Mouse (Mus musculus) kidney, adult 2 months (tissue): ENCODE results near the gene Ndufs6. TPM values are rescaled to one million over a fixed set of nuclear protein-coding genes. Genes with fewer than 3 reads are reported as not detected.

Source experiments
- DNase-seq: peaks from one replicate; pipeline ENCODE4 v3.0.0; 2021
- H3K27ac ChIP-seq: fragments of 200-500 bp; 2 replicates; pipeline ENCODE4 v1.5.1; 2012; ENCODE audit warnings: low read depth, low read length, control low read depth, inconsistent platforms; ENCODE audit not compliant: insufficient read depth
- H3K27me3 ChIP-seq: fragments of 200-500 bp; replicated peaks from 2 replicates; pipeline ENCODE4 v1.6.1; 2012; ENCODE audit warnings: mild to moderate bottlenecking, moderate library complexity, low read length, inconsistent platforms; ENCODE audit not compliant: control insufficient read depth, insufficient read depth
- H3K36me3 ChIP-seq: fragments of 200-500 bp; 2 replicates; pipeline ENCODE4 v1.6.1; 2012; ENCODE audit warnings: mild to moderate bottlenecking, moderate library complexity, low read length, inconsistent platforms; ENCODE audit not compliant: control insufficient read depth, insufficient read depth
- H3K4me1 ChIP-seq: fragments of 200-500 bp; 2 replicates; pipeline ENCODE4 v1.6.1; 2011; ENCODE audit warnings: low read length; ENCODE audit not compliant: control insufficient read depth, insufficient read depth
- H3K4me3 ChIP-seq: fragments of 200-500 bp; 2 replicates; pipeline ENCODE4 v1.5.1; 2011; ENCODE audit warnings: mild to moderate bottlenecking, low read depth, low read length, control low read depth; ENCODE audit not compliant: insufficient read depth
- CTCF ChIP-seq: fragments of 200-500 bp; conservative IDR thresholded peaks from 2 replicates; pipeline ENCODE4 v1.5.1; 2011; ENCODE audit warnings: low read depth, mild to moderate bottlenecking, control low read depth, low read length, moderate library complexity, mixed read lengths; ENCODE audit not compliant: insufficient read depth, insufficient read length
- POLR2A ChIP-seq: fragments of 200-500 bp; IDR thresholded peaks from one replicate; pipeline ENCODE4 v1.6.1; 2011; ENCODE audit warnings: low read depth, low read length, control low read depth
- WGBS: fragments of 180-500 bp; shearing (Covaris S2); methylation state at CpG from one replicate; pipeline ENCODE4 v1.1.7; 2018; 5-methylcytosine and 5-hydroxymethylcytosine counted together
- polyA plus RNA-seq: library from polyadenylated mRNA; depleted of rRNA; stranded (reverse); fragments of >200 nt; gene quantifications from 2 replicates; pipeline ENCODE4 v1.2.3, GENCODE M21; 2012; rRNA removed

The Ndufs6 gene
- 191 and 319 TPM in 2 replicates for polyA plus RNA-seq

DNA sequence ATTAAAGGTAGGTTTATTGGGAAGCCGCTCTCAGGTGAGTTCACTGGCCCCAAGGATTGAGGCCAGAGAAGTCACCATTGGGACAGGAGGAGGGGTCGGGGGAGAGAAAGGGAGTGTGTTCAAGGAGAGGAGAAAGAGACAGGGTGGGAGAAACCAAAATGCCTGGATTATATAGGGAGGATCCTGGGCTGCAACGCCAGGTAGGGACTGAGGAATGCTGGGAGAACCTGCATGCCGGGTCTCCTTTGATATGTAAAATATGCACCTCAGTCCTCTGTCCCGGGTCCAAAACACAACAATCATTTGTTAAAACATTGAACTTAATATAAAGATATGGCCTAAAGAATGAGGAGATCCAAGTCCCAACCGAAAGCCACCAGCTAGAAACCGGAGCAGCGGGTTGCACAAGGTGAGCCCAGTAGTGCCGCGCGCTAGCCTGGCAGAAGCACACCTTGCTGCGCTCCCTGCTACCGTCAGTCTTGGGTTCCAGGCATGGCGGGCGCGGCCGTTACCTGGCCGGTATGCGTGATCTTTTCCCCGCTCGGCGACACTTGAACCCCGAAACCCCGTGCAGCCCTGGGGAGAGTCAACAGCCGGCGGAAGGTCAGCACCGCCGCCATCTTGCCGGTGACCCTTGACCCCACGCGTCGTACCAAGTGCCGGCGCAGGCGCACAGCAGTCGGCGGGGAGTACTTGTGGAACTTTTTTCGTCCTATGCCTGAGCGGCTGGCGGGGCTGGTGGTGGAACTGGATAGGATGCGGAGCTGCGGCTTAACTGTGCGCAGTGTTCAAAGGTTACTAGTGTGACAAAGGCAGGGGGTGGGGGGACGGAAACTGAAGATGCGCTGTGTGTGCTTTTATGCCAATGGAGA, at the start of gene Ndufs6, which contains the start of gene Mrpl36:
Gene Ndufs6 (minus strand): TSS at position 716 of the 872 bp plus-strand sequence.
Gene Mrpl36 (plus strand): TSS at position 687 of the 872 bp plus-strand sequence.
- Histone ChIP-seq H3K27me3 (no peaks in the 10 kb centered on the region), H3K4me3 (peak within 1 kb of the TSS; percentile 87), H3K4me1 (peaks cover 9% of the 10 kb centered on the region; the same call in 1 of the 2 replicates), H3K36me3 (no peaks in the 10 kb centered on the region), H3K27ac (peak within 1 kb of the TSS; percentile 83)
- peak; percentile 96 for DNase-seq
- 2% methylated on average over 45 of the region's 45 CpGs for WGBS
- peak; percentile 76 for TF ChIP-seq POLR2A
- no peak for TF ChIP-seq CTCF

DNA sequence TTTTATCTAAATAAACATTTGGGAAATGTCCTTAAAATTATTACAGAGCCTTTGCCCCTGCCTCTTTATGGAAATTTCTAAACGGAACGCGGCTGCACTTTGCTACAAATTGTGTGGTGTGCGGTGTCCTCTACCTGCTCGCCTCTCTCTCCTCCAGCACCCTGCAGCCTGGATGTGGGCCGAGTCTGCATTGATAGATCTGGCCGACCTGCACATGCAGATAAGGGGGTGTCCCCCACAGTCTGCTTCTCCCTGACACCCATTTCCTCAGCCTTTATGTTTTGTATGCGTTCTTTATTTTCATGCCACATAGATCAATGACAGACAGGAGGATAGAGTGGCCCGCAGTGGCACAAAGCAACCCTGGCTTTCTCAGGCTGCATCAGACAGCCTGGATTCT, 49.3 kb upstream of the Ndufs6 start:
- no peak for TF ChIP-seq POLR2A
- no peak for TF ChIP-seq CTCF
- no peaks in the 10 kb centered on the region for H3K4me1 ChIP-seq
- 85% methylated on average over 9 of the region's 9 CpGs for WGBS
- no peak overlapping the region for H3K4me3 ChIP-seq
- no peak for DNase-seq
- no peaks in the 10 kb centered on the region for H3K36me3 ChIP-seq
- H3K27ac ChIP-seq = no peak overlapping the region
- no peaks in the 10 kb centered on the region for H3K27me3 ChIP-seq

DNA sequence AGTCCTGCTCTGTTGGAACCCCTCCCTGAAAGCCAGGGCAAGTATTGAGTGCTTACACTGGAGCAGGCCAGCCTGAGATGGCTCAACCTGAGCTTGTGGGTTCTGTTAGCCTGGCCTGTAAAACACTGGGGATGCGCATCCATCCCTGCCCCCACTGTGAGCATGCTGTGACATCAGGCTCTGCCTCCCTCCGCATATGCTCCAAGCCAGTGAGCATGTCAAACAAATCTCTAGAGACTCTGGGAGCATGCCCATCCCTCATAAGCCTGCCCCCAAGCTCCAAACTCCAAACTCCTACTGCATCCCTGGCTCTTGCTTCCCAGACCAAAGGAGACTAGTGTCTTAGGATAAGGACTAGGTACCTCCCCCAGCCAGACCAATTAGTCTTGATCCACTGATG, 46.3 kb upstream of the Ndufs6 start:
- Histone ChIP-seq H3K4me3 (no peak overlapping the region), H3K4me1 (no peaks in the 10 kb centered on the region), H3K27ac (no peak overlapping the region), H3K36me3 (no peaks in the 10 kb centered on the region), H3K27me3 (no peaks in the 10 kb centered on the region)
- no peak for DNase-seq
- TF ChIP-seq CTCF (no peak), POLR2A (no peak)
- 77% methylated on average over 2 of the region's 2 CpGs for WGBS

DNA sequence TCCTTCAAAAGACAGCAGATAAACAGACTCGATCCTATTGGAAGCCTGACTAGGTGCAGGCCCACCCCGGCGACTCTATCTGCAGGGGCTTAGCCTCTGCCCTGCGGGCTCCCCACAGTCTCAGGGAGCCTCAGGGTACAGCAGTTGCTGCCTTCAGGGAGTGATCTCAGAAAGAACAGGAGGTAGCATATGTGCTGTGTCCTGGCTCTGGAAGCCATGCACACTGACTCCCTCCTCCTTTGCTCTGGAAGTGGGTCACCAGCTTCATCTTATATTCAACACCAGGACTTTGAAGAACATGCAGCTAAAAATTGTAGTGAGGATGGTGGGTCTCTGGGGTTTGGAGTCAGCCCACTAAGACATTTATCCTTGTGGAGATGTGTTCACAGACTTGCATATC, 45.0 kb upstream of the Ndufs6 start:
- Histone ChIP-seq H3K4me1 (no peaks in the 10 kb centered on the region), H3K27me3 (no peaks in the 10 kb centered on the region), H3K27ac (no peak overlapping the region), H3K36me3 (no peaks in the 10 kb centered on the region), H3K4me3 (no peak overlapping the region)
- no peak for DNase-seq
- TF ChIP-seq POLR2A = no peak
- no peak for TF ChIP-seq CTCF
- WGBS = 78% methylated on average over 4 of the region's 4 CpGs

DNA sequence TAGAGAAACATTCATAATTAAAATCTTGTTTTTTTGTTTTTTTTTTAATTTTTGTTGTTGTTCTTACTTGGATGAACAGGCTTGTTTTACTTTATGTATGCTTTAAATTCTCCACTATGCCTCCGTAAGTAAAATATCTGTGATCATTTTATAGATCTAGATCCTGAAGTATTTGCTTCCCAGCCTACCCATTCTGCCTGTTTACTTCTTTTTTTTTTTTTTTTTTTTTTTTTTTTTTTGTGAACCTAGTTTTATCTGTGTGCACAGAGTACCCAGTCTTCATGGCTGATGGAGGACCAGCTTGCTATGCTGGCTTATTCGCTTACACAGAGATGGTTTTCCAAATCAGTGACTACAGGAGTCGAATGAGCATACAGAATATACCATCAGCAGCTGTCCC, 28.8 kb upstream of the Ndufs6 start:
- TF ChIP-seq CTCF (no peak), POLR2A (no peak)
- 87% methylated on average over 3 of the region's 3 CpGs for WGBS
- no peak for DNase-seq
- no peaks in the 10 kb centered on the region for H3K27me3 ChIP-seq
- no peaks in the 10 kb centered on the region for H3K4me1 ChIP-seq
- no peaks in the 10 kb centered on the region for H3K36me3 ChIP-seq
- H3K27ac ChIP-seq = no peak overlapping the region
- no peak overlapping the region for H3K4me3 ChIP-seq

DNA sequence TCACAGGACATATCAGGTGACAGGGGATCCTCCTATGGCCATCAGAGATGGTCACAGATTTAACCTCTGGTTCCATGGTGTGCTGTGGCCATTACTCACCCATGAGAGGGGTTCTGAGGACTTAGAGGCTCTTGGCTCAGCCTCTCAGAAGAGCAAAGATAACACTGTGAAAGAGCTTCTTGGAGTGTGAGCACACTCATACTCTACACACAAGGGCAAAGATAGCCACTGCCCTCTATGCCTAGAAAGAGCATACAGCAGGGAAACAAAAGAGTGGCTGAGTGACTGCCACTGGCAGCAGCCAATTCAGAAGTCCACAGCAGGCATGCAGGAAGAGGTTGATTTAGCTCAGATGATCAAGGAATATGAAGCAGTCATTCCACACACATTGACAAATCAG, 24.1 kb upstream of the Ndufs6 start:
- H3K4me1 ChIP-seq = no peaks in the 10 kb centered on the region
- H3K4me3 ChIP-seq = no peak overlapping the region
- H3K27ac ChIP-seq = no peak overlapping the region
- H3K36me3 ChIP-seq = no peaks in the 10 kb centered on the region
- TF ChIP-seq CTCF = no peak
- no peak for TF ChIP-seq POLR2A
- H3K27me3 ChIP-seq = no peaks in the 10 kb centered on the region
- DNase-seq = no peak

DNA sequence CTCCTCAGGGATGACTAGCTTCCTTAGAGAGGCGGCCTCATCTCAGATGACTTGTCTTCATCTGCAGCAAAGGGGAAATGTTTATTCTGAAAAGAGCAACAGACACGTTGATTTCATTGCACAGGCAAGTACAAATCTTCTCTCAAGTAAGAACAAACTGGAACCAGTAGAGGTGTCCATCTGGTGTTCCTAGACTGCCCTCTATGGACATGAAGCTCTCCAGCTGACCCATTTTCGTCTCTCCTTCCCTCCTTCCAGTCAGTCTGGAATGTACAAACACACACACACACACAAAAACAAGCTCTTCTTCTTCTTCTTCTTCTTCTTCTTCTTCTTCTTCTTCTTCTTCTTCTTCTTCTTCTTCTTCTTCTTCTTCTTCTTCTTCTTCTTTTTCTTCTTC, 23.6 kb upstream of the Ndufs6 start:
- WGBS = 58% methylated on average over 3 of the region's 3 CpGs
- no peaks in the 10 kb centered on the region for H3K36me3 ChIP-seq
- H3K27me3 ChIP-seq = no peaks in the 10 kb centered on the region
- H3K4me1 ChIP-seq = no peaks in the 10 kb centered on the region
- DNase-seq = peak; percentile 21
- no peak overlapping the region for H3K4me3 ChIP-seq
- no peak overlapping the region for H3K27ac ChIP-seq
- TF ChIP-seq POLR2A (no peak), CTCF (peak; percentile 58)
